Mouse (Mus musculus) midbrain, postnatal 0 days (tissue): ENCODE measurements around the gene Eid1. TPM values are rescaled to one million over a fixed set of nuclear protein-coding genes. Genes with fewer than 3 reads are reported as not detected.

Experiments
- ATAC-seq: fragments of 200-750 bp; cut with Nextera tagmentation; 2 replicates; pipeline ENCODE4 v1.8.0; 2017; ENCODE audit warnings: moderate number of reproducible peaks, mild to moderate bottlenecking, moderate TSS enrichment, moderate library complexity; ENCODE audit not compliant: low FRiP score
- DNase-seq: peaks from one replicate; pipeline ENCODE4 v3.0.0-alpha.2; 2015; ENCODE audit warnings: low spot score
- H3K27ac ChIP-seq: fragments of 300-500 bp; sonication (generic); 2 replicates; pipeline ENCODE4 v1.5.1; 2014; ENCODE audit warnings: low read depth, mild to moderate bottlenecking, low read length, mixed read lengths
- H3K27me3 ChIP-seq: fragments of 300-500 bp; sonication (generic); 2 replicates; pipeline ENCODE4 v1.6.1; 2014; ENCODE audit warnings: low read length, control low read depth, mixed read lengths; ENCODE audit not compliant: insufficient read depth
- H3K36me3 ChIP-seq: fragments of 300-500 bp; sonication (generic); 2 replicates; pipeline ENCODE4 v1.6.1; 2014; ENCODE audit warnings: low read length, control low read depth, mixed read lengths; ENCODE audit not compliant: insufficient read depth
- H3K4me1 ChIP-seq: fragments of 300-500 bp; sonication (generic); 2 replicates; pipeline ENCODE4 v1.6.1; 2014; ENCODE audit warnings: mild to moderate bottlenecking, control low read depth, antibody characterized with exemption, low read length, mixed read lengths; ENCODE audit not compliant: insufficient read depth
- H3K4me2 ChIP-seq: fragments of 300-500 bp; sonication (generic); 2 replicates; pipeline ENCODE4 v1.6.1; 2014; ENCODE audit warnings: low read depth, mild to moderate bottlenecking, low read length, mixed read lengths; ENCODE audit not compliant: poor library complexity, severe bottlenecking
- H3K4me3 ChIP-seq: fragments of 300-500 bp; sonication (generic); 2 replicates; pipeline ENCODE4 v1.5.1; 2014; ENCODE audit warnings: low read depth, mild to moderate bottlenecking, low read length, moderate library complexity
- H3K9ac ChIP-seq: fragments of 300-500 bp; sonication (generic); replicated peaks from 2 replicates; pipeline ENCODE4 v1.6.1; 2014; ENCODE audit warnings: mild to moderate bottlenecking, low read length, moderate library complexity, mixed read lengths; ENCODE audit not compliant: poor library complexity, severe bottlenecking
- H3K9me3 ChIP-seq: fragments of 300-500 bp; sonication (generic); 2 replicates; pipeline ENCODE4 v1.6.1; 2016; ENCODE audit warnings: low read length, control low read depth
- CTCF ChIP-seq: IDR thresholded peaks from 2 replicates; pipeline ENCODE4 v1.5.1; 2016; ENCODE audit warnings: antibody characterized with exemption, mild to moderate bottlenecking
- WGBS: fragments of 180-500 bp; shearing (Covaris S2); extraction: QIAGEN DNeasy Blood & Tissue Kit; methylation state at CpG from one replicate; pipeline ENCODE4 v1.1.7; 2014; 5-methylcytosine and 5-hydroxymethylcytosine counted together
- polyA plus RNA-seq: library from polyadenylated mRNA; unstranded; fragments of >200 nt; fragmentation: Nextera tagmentation; extraction: Ambion mirVana; gene quantifications from 2 replicates; pipeline ENCODE4 v1.2.1, GENCODE M21; 2015
- total RNA-seq: library from RNA; depleted of rRNA; stranded (reverse); fragments of >200 nt; gene quantifications from 2 replicates; pipeline ENCODE4 v1.2.3, GENCODE M21; 2014

Gene Eid1
- total and polyA plus RNA-seq, 2 experiments from 2014 or later: 428 to 465 TPM

- Histone ChIP-seq H3K9me3 (no peaks in the 10 kb centered on the region), H3K4me3 (no peak overlapping the region), H3K4me1 (0 out of 2 replicates have a peak, but pooled peaks cover 3% of the 10 kb centered on the region), H3K27me3 (no peaks in the 10 kb centered on the region), H3K4me2 (no peak overlapping the region), H3K9ac (no peak overlapping the region), H3K27ac (no peak overlapping the region), H3K36me3 (no peaks in the 10 kb centered on the region)
- 94% methylated on average over 5 of the region's 5 CpGs for WGBS
- ATAC-seq: no peak
- no peak for DNase-seq
- TF ChIP-seq CTCF: no peak
Observed at GRCm38 (mm10) chr2:125665213-125665612, 7.7 kb upstream of the Eid1 start.

DNA sequence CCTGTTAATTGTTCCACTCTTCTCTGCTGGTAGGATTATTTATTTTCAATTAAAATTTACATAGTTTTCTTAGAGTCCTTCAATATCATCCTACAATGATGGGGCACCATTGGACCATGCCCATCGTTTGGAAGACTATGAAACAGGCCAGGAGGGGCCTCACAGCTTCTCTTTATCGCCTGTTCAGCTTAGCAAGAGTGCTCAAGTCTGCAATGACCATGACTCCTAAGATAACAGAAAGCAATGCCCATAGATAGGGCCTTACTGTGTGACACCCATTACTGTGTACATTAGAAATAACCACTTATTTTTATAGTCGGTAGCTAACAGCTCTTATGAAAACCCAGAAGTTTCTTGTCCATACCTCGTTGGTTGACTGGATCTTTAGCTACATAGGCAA, 7.0 kb upstream of the Eid1 start:
- Histone ChIP-seq H3K4me2 (no peak overlapping the region), H3K36me3 (no peaks in the 10 kb centered on the region), H3K9ac (no peak overlapping the region), H3K27me3 (no peaks in the 10 kb centered on the region), H3K27ac (no peak overlapping the region), H3K9me3 (no peaks in the 10 kb centered on the region), H3K4me1 (no peaks in the 10 kb centered on the region), H3K4me3 (no peak overlapping the region)
- DNase-seq: no peak
- WGBS: 92% methylated on average over 4 of the region's 4 CpGs
- no peak for ATAC-seq
- no peak for TF ChIP-seq CTCF

DNA sequence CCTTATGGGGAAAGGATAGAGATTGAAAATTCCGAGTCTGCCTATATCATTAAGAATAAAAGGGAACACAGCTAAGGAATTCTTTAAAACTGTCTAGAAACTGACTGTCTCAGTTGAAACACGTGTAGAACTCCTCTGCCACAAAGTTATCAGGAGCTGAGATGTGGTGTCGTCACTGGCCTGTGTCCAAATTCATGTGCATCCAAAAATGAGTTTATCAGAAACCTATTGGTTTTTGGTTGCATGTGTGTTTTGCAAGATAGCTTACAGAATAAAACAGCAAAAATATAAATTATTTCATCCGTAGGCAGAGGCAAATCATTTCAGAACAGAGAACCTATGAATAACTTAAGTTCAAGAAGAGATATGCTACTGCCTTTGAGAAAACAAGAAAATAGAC, 6.2 kb upstream of the Eid1 start:
- no peak overlapping the region for H3K4me3 ChIP-seq
- WGBS: 82% methylated on average over 4 of the region's 4 CpGs
- DNase-seq (no peak), ATAC-seq (no peak)
- H3K27ac ChIP-seq: no peak overlapping the region
- H3K36me3 ChIP-seq: no peaks in the 10 kb centered on the region
- no peak for TF ChIP-seq CTCF
- H3K4me2 ChIP-seq: no peak overlapping the region
- no peaks in the 10 kb centered on the region for H3K4me1 ChIP-seq
- no peak overlapping the region for H3K9ac ChIP-seq
- H3K9me3 ChIP-seq: no peaks in the 10 kb centered on the region
- H3K27me3 ChIP-seq: no peaks in the 10 kb centered on the region

- DNase-seq: no peak
- Histone ChIP-seq H3K4me3 (no peak overlapping the region), H3K4me1 (no peaks in the 10 kb centered on the region), H3K27me3 (no peaks in the 10 kb centered on the region), H3K27ac (no peak overlapping the region), H3K9ac (no peak overlapping the region), H3K9me3 (no peaks in the 10 kb centered on the region), H3K4me2 (no peak overlapping the region), H3K36me3 (no peaks in the 10 kb centered on the region)
- WGBS: 63% methylated on average over 5 of the region's 5 CpGs
- no peak for ATAC-seq
- peak; percentile 40 for TF ChIP-seq CTCF
Observed at GRCm38 (mm10) chr2:125667184-125667583, 5.7 kb upstream of the Eid1 start.

GRCm38 (mm10) chr2:125667721-125668120, 5.2 kb upstream of the Eid1 start:
- no peak for DNase-seq
- no peak for TF ChIP-seq CTCF
- Histone ChIP-seq H3K36me3 (no peaks in the 10 kb centered on the region), H3K9me3 (no peaks in the 10 kb centered on the region), H3K9ac (no peak overlapping the region), H3K27me3 (no peaks in the 10 kb centered on the region), H3K4me3 (no peak overlapping the region), H3K4me1 (no peaks in the 10 kb centered on the region), H3K4me2 (no peak overlapping the region), H3K27ac (no peak overlapping the region)
- WGBS: 87% methylated on average over 7 of the region's 7 CpGs
- no peak for ATAC-seq

- Histone ChIP-seq H3K36me3 (no peaks in the 10 kb centered on the region), H3K4me2 (no peak overlapping the region), H3K4me3 (no peak overlapping the region), H3K9ac (no peak overlapping the region), H3K27ac (no peak overlapping the region), H3K9me3 (no peaks in the 10 kb centered on the region), H3K4me1 (no peaks in the 10 kb centered on the region), H3K27me3 (no peaks in the 10 kb centered on the region)
- peak; percentile 47 for TF ChIP-seq CTCF
- DNase-seq (no peak), ATAC-seq (no peak)
- WGBS: 78% methylated on average over 1 of the region's 1 CpGs
Observed at GRCm38 (mm10) chr2:125670846-125671245, 2.0 kb upstream of the Eid1 start.

DNA sequence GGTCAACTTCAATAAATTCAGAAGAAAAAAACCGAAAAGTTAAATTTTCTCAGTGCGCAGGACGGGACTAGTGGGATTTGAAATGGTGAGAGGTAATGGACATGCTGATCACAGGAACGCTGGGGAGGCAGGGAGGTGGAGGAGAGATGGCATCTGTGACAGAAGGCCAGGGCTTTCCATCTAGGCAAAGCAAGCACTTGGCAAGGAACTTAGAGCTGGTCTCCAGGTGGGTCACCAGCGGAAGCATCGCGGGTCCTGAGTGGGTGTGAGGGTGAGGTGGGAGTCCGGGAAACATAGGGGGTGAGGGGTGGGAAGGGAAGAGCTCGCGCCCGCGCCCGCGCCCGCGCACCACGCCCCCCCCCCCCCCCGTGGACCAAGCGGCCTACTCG, 333 bp upstream of the Eid1 start:
- Histone ChIP-seq H3K27ac (peak overlapping the region; percentile 73), H3K27me3 (no peaks in the 10 kb centered on the region), H3K4me3 (peak overlapping the region; percentile 91), H3K9me3 (no peaks in the 10 kb centered on the region), H3K4me2 (peak overlapping the region; percentile 53), H3K4me1 (no peaks in the 10 kb centered on the region), H3K9ac (peak overlapping the region; percentile 96), H3K36me3 (no peaks in the 10 kb centered on the region)
- no peak for ATAC-seq
- WGBS: 27% methylated on average over 7 of the region's 20 CpGs
- TF ChIP-seq CTCF: no peak
- DNase-seq: no peak
